Mouse (Mus musculus) embryonic stem cell, embryonic (primary cell): ENCODE measurements around the gene Snx27.

Experiments used
- CTCF ChIA-PET, 4 experiments: fragments of 300-600 bp in 2 of 4; fragments of 350-600 bp in 2 of 4; sonication (Branson Sonifier 250); formaldehyde crosslinking; loops; one replicate each; lab custom pipeline; 2022; ENCODE audit warnings: inconsistent platforms in 2 of 4; lab: Charles Lee
- POLR2A ChIA-PET, 4 experiments: fragments of 300-600 bp in 2 of 4; fragments of 350-600 bp in 2 of 4; sonication (Branson Sonifier 250); formaldehyde crosslinking; loops; one replicate each; lab custom pipeline; 2022; ENCODE audit warnings: antibody characterized with exemption in 4 of 4, inconsistent platforms in 1 of 4; lab: Charles Lee

The Snx27 gene

DNA sequence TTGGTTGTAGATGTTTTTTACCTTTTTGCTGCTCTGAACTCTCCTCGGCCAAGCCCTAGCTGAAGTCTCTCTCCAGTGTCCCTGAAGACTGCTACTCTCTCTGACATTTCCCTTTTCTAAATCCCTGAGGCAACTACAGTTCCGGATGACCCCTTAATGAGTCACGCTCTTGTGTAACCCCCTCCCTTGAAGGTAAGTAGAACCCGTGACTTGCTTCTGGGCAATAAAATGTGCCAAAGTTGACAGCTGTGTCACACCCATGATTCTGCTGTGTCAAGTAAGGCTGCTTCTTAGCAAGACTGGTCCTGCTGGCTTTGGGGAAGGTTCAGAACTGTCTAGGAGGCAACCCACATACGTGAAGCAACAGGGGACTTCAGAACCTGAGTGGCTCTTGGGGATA, 5.4 kb upstream of the Snx27 start:
- POLR2A ChIA-PET = interaction anchor here in 2 of 4 experiments (1.1 to 15.0 kb wide), 9 partner anchors 8 to 428 kb away, joined by 3 to 183 read pairs (median 4); no protein-coding TSS in a partner anchor
- CTCF ChIA-PET = interaction anchor here in 2 of 4 experiments (0.5 to 1.8 kb wide), 2 partner anchors 8 to 14 kb away, joined by 4 to 9 read pairs; no protein-coding TSS in a partner anchor

DNA sequence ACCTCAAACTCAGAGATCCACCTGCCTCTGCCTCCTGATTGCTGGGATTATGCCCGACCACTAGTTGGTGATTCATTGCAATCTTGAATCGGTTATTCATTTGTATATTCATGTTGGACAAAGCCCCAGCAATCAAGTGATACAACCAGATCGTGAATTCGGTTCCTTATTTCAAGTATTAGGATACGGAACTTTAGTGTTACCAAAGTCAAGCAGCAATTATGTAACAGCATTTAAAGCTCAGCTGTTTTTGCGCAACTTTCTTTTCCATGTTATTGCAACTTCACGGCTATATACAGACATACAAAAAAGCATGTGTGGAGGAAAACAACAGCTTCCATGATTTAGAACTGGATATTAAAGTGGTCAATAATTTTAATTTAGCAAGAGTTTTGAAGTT, 428 bp upstream of the Snx27 start:
- POLR2A ChIA-PET = interaction anchor here in 3 of 4 experiments (0.6 to 15.0 kb wide), 15 partner anchors 9 to 203 kb away, joined by 3 to 183 read pairs (median 4); partner anchors contain the start of gene Cgn (in 1 of the 3)
- CTCF ChIA-PET = interaction anchor here in 2 of 4 experiments (1.0 to 2.0 kb wide), 5 partner anchors 19 to 76 kb away, joined by 3 to 6 read pairs (median 3); no protein-coding TSS in a partner anchor

DNA sequence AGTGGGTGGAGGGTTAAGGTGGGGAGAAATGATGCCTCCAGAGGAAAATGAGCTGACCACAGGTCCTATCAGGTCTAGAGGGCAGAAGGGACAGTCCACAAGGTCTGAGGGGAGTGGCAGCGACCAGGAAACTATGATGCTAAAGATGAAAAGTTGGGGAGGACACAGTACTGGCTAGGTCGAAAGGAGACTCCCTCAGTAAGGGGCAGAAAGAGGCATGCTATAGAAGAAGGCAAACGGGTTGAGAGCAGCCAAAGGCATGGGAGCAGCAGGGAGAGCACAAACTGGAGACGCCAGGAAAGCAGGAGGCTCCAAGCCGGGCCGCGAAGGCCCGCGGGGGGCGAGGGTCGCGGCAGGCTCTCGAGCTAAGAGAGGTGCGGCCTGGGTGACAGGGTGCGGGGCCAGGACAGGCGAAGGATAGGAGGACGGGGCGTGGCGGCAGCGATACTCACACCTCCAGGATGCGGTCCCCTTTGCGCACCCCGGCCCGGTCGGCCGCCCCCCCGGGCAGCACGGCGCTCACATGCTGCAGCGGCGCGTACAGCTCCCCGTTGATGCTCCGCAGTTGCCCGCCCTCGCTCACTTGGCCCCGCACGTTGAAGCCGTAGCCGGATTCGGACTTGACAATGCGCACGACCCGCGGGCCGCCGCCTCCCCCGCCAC, 592 bp downstream of the Snx27 start:
- POLR2A ChIA-PET = interaction anchor here (0.6 to 15.0 kb wide), 35 partner anchors 8 to 1093 kb away, joined by 3 to 183 read pairs (median 4); partner anchors contain the start of genes Cgn (in 1 of the 4) and Psmd4 (in 1 of the 4)
- CTCF ChIA-PET = interaction anchor here in 3 of 4 experiments (0.7 to 2.0 kb wide), 8 partner anchors 9 to 471 kb away, joined by 3 to 6 read pairs (median 3); no protein-coding TSS in a partner anchor

DNA sequence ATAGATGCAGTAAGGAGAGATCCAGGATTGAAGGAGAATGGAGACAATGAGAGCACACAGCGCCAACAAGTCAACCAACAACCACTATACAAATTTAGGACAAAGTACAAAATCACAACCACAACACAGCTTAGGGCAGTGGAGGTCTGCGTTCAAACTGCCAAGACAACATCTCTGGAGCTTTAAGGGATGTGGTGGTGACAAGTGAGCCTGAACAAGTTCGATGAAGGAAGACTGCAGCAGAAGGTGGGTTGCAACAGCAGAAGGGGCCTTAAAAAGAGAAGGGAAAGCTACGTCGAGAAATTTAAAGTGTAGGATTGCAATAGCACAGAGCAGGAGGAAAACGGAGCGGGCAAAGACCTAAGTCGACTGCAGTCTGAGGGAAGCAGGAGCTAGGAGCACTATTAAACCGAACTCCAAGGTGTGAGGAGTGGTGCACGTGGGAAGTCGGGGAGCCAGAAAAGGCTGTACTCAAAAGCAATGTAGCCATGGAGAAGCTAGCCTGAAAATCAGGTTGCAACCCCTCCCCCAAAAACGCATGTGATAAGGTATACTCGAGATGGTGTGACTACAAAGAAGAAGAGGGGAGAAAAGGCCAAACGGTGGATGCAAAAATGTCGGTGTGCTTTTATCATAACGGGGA, 1.3 kb downstream of the Snx27 start:
- CTCF ChIA-PET = interaction anchor here in 2 of 4 experiments (1.0 to 2.0 kb wide), 5 partner anchors 20 to 472 kb away, joined by 3 to 6 read pairs (median 3); no protein-coding TSS in a partner anchor
- POLR2A ChIA-PET = interaction anchor here (0.6 to 15.0 kb wide), 32 partner anchors 9 to 337 kb away, joined by 3 to 183 read pairs (median 4); no protein-coding TSS in a partner anchor

DNA sequence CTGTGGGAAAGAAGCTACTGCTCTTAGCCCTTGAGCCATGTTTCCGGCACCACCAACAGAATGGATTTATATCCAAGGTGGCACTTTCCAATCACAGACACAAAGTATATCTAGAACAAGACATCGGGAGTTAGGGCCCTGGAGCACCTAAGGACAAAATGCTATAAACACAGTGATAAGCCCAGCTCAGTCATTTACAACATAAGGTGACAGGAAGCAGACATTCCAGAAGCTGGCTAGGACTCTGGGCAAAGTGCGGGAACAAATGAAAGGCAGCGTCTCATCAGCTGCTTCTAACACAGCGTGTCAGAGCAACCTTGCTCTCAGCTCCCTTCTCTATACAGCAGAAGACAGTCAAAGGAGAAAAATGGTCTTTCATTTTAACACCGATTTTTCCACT, 8.0 kb downstream of the Snx27 start:
- CTCF ChIA-PET = interaction anchor here in 1 of 4 experiments (0.7 to 1.7 kb wide), 3 partner anchors 11 to 309 kb away, joined by 3 to 4 read pairs (median 3); no protein-coding TSS in a partner anchor
- POLR2A ChIA-PET = interaction anchor here in 3 of 4 experiments (0.6 to 17.4 kb wide), 9 partner anchors 6 to 1041 kb away, joined by 3 to 183 read pairs (median 4); partner anchors contain the start of gene Snx27 (in 2 of the 3)

DNA sequence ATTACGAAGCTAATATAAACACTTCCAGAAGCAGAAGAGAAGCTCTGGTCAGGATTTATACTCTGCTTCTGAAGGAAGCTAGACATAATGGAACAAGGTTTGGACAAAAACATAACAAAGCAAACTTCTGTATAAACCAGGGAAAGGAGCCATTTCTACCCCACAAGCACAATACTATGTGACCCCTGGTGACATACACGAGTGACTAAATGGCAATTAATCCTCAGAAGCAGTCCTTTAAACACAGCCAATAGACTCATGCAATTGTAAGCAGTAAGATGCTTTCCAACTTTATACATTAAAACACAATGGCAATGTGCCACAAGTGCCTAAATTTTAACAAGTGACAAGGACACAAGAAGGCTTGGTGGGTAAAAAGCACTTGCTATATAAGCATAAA, 15.3 kb downstream of the Snx27 start:
- CTCF ChIA-PET = no interaction called here
- POLR2A ChIA-PET = interaction anchor here (0.5 to 17.4 kb wide), 6 partner anchors 10 to 169 kb away, joined by 4 to 183 read pairs (median 7); partner anchors contain the start of genes Snx27 (in 3 of the 4) and Lingo4 (in 1 of the 4)

DNA sequence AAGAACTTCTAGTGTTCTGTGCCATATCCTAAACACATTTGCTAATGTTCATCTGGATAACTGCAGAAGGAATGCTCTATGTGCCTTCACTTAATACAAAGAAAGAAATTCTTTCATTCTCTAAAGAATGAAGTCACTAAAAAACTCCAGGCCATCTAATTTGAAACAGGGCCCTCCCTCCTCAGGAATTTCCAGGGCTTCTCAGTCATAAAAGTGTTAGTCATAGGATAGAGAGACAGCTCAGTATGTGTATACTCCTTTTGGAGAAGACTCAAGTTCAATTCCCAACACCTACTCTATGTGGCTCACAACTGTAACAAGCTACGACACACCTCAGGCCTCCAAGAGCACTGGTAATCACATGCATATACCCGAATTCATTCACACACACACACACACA, 17.0 kb downstream of the Snx27 start:
- POLR2A ChIA-PET = interaction anchor here (0.6 to 17.4 kb wide), 9 partner anchors 9 to 389 kb away, joined by 3 to 183 read pairs (median 5); partner anchors contain the start of gene Snx27 (in 2 of the 4)
- CTCF ChIA-PET = interaction anchor here in 2 of 4 experiments (0.7 to 0.9 kb wide), 2 partner anchors 26 to 36 kb away, joined by 4 to 5 read pairs; no protein-coding TSS in a partner anchor

DNA sequence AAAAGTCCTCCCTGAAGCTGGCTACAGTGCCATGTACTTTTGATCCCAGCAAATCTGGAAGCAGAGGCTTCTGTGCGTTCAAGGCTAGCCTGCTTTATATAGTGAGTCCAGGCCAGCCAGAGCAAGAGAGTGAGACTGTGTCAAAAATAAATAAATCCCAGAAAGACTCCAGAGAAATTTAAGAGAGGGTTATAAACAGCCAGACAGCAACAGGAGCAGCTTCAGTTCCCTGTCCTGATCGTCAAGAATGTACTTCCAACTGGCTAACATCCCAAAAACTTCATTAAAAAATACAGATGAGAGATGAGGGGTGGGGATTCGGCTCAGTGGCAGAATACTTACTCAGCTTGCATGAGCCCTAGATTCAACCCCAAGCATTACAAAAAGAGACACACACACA, 17.4 kb downstream of the Snx27 start:
- ChIA-PET CTCF (interaction anchor here in 2 of 4 experiments (0.7 to 0.9 kb wide), 2 partner anchors 26 to 37 kb away, joined by 4 to 5 read pairs; no protein-coding TSS in a partner anchor), POLR2A (interaction anchor here (0.6 to 17.4 kb wide), 10 partner anchors 12 to 390 kb away, joined by 3 to 183 read pairs (median 4); partner anchors contain the start of gene Snx27 (in 2 of the 4))

DNA sequence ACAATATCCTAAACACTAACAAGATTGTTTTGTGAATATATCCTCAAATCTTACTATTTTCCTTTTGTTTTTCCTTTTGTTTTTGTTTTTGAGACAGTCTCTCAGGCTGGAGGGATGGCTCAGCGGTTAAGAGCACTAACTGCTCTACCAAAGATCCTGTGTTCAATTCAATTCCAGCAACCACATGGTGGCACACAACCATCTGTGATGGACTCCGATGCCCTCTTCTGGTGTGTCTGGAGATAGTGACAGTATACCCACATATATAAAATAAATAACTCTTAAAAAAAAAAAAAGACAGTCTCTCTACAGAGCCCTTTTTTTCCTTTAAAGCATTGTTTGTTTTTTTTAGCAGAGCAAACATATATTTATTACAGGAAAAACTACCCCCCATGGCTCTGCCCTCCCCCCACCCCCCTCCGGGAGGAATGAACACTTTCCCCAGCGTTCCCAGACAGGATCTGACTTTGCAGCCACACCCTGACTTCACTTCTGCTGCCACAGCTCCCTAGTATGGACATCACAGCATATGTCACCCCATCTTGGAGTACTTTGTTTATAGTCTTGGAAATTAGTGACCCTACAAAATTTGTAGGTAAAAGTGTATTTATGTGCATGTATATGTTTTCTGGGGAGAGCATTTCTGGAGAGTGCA, 18.0 kb downstream of the Snx27 start:
- POLR2A ChIA-PET = interaction anchor here in 3 of 4 experiments (0.6 to 17.4 kb wide), 6 partner anchors 16 to 391 kb away, joined by 3 to 183 read pairs (median 4); partner anchors contain the start of gene Snx27 (in 1 of the 3)

DNA sequence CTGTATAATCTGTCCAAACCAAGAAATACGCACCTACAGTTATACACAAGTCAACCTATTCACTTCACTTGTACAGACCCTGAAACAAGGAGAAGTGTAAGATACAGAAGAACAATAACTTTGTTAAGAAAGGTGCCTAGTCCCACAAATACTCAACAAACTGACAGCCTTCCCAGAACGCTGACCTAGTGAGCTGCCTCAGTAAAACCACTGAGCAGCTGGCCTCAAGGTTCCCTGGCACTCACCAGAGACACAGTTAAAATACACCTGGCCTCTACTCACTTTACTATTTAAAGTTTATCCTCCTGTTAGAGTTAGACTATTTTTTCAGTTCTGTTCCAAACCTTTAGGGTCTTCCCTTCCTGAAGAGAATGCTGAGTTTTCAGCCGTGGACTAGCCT, 19.4 kb downstream of the Snx27 start:
- CTCF ChIA-PET = interaction anchor here in 1 of 4 experiments (1.4 kb wide), 1 partner anchor 12 kb away, joined by 3 read pairs; no protein-coding TSS in a partner anchor

More for the DNA sequence above, 18.0 kb downstream of the Snx27 start:
- CTCF ChIA-PET = interaction anchor here in 1 of 4 experiments (0.8 to 1.4 kb wide), 3 partner anchors 10 to 260 kb away, joined by 3 to 4 read pairs (median 3); no protein-coding TSS in a partner anchor

DNA sequence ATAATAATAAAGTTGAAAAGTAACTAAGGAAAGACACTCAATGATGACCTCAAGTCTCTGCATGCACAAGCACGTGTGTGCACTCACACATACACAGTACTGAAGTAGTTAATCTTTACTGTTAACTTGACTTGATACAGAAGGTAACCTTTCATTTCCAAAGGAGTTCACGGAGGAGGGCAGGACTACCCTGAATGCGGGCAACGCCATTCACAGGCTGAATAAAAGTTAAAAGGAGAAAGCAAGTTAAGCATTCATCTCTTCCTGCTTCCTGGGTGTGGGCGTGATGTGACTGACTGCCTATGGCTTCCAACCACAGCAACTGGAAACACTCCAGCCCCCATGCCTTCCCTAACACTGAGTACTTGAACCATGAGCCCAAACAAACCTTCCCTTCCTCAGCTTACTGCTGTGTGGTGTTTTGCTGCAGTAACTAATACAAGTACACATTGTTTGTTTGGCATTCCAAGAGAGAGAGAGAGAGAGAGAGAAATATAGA, 22.5 kb downstream of the Snx27 start:
- ChIA-PET POLR2A (interaction anchor here in 2 of 4 experiments (0.5 to 17.4 kb wide), 5 partner anchors 12 to 157 kb away, joined by 3 to 183 read pairs (median 4); partner anchors contain the start of gene Snx27 (in 1 of the 2)), CTCF (interaction anchor here in 2 of 4 experiments (0.6 to 1.4 kb wide), 2 partner anchors 12 to 42 kb away, joined by 3 to 9 read pairs; no protein-coding TSS in a partner anchor)

More for the DNA sequence above, 19.4 kb downstream of the Snx27 start:
- POLR2A ChIA-PET = interaction anchor here in 2 of 4 experiments (1.1 to 17.4 kb wide), 4 partner anchors 12 to 39 kb away, joined by 3 to 183 read pairs (median 4); partner anchors contain the start of gene Snx27 (in 1 of the 2)

DNA sequence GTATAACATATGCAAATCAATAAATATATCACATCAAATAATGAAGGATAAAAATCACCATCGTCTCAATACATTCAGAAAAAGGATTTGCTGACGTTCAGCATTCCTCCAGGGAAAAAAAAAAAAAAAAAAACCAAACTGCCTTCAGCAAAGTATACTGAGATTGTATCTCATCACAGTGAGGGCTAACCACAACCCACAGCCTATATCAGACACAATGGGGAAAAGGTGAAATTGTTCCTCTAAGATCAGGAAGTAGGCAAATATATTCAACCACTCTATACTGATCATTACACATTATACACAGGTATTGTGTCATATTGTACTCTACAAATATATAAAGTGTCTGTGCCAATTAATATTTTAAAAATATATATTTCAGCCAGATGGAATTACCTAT, 33.5 kb downstream of the Snx27 start:
- ChIA-PET POLR2A (interaction anchor here in 1 of 4 experiments (0.6 to 1.2 kb wide), 4 partner anchors 9 to 246 kb away, joined by 3 to 4 read pairs (median 3); partner anchors contain the start of gene Snx27), CTCF (interaction anchor here in 2 of 4 experiments (0.6 to 1.1 kb wide), 2 partner anchors 10 to 307 kb away, joined by 3 read pairs; no protein-coding TSS in a partner anchor)

DNA sequence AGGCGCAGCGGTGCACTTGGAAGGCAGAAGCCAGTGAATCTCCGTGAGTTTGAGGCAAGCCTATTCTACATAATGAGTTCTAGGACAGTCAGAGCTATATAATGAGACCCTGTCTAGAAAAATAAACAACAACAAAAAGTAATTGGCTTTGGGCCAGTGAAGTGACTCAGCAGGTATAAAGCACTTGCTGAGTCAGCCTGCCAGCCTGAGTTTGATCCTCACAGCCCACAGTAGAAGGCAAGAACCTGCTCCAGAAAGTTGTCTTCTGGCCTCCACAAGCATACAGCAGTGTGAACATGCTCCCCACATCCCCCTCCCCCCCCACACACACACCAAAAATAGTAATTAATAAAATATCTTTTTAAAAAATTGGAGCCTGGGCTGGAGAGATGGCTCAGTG, 45.3 kb downstream of the Snx27 start:
- ChIA-PET CTCF (interaction anchor here in 3 of 4 experiments (0.6 to 1.1 kb wide), 4 partner anchors 35 to 65 kb away, joined by 3 to 5 read pairs (median 4); no protein-coding TSS in a partner anchor), POLR2A (interaction anchor here in 3 of 4 experiments (0.7 to 1.7 kb wide), 8 partner anchors 10 to 353 kb away, joined by 3 to 8 read pairs (median 4); partner anchors contain the start of gene Snx27 (in 2 of the 3))

DNA sequence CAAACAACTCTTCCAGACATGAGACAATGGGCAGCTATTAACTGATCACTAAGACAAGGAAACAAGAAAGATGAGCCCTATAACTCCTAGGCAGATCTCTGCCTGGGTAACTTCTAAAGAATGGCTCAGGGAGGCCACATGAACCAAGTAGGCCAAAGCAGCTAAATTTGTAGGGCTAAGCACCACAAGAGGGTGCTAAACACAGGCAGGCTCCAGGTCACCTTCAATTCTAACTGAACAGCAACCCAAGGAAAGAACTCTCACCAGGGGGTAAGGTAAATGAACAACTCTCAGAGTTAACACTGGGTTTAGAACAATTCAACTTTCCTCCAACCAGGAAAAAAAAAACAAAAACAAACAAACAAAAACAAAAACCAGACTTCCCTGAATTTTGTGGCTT, 48.5 kb downstream of the Snx27 start:
- CTCF ChIA-PET = interaction anchor here (0.6 to 2.4 kb wide), 17 partner anchors 10 to 495 kb away, joined by 3 to 10 read pairs (median 3); partner anchors contain the start of gene Snx27 (in 2 of the 4)

DNA sequence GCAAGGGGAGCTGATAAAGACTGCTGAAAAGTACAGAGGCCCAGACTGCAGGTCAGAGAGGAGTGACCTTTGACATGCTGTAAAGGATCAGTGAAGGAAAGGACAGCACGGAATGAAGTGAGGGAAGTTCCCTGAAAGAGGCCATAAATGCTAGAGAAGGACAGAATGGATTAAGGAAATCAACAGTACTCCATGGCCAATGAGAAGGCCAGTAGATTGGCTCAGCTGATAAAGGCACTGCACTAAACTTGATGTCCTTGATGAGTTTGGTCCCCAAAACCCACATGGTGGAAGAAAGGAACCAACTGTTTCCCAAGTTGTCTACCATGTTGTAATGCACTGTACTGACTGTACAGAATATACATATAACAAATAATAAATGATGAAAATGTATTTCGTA, 55.8 kb downstream of the Snx27 start:
- POLR2A ChIA-PET = no interaction called here
- CTCF ChIA-PET = interaction anchor here in 1 of 4 experiments (1.4 kb wide), 1 partner anchor 71 kb away, joined by 3 read pairs; no protein-coding TSS in a partner anchor

More for the DNA sequence above, 48.5 kb downstream of the Snx27 start:
- POLR2A ChIA-PET = interaction anchor here in 2 of 4 experiments (0.6 to 1.5 kb wide), 8 partner anchors 9 to 531 kb away, joined by 3 to 8 read pairs (median 4); partner anchors contain the start of gene Snx27 (in 1 of the 2)

DNA sequence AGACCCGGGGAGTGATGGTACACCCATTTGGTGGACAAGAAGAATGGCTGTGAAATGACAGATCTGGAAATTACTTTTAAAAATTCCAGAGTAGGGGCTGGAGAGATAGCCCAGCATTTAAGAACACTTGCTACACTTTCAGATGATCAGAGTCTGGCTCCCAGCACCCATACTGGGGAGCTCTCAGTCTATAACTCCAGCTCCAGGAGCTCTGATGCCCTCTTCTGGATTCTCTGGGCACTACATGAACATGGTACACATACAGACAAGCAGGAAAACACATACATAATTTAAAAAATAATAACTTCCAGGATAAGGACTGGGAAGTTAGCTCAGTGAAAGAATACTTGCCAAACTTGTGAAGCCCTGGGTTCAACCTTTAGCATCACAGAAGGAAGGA, 75.9 kb downstream of the Snx27 start:
- ChIA-PET CTCF (interaction anchor here (0.5 to 2.9 kb wide), 32 partner anchors 8 to 346 kb away, joined by 3 to 21 read pairs (median 4); partner anchors contain the start of genes Mrpl9 (in 1 of the 4), Riiad1 (in 1 of the 4) and Snx27 (in 1 of the 4)), POLR2A (interaction anchor here in 2 of 4 experiments (0.7 to 1.7 kb wide), 7 partner anchors 12 to 64 kb away, joined by 3 to 6 read pairs (median 3); no protein-coding TSS in a partner anchor)
